Mouse (Mus musculus) liver, adult 2 months (tissue): ENCODE data around the gene Xylt1.

ENCODE experiments used
- CTCF ChIP-seq: fragments of 200-500 bp; IDR thresholded peaks from 2 replicates; pipeline ENCODE4 v1.5.1; 2011; ENCODE audit warnings: low read depth, low read length, control low read depth
- POLR2A ChIP-seq: fragments of 200-500 bp; IDR thresholded peaks from 2 replicates; pipeline ENCODE4 v1.6.1; 2011; ENCODE audit warnings: low read length, control low read depth; ENCODE audit not compliant: insufficient read depth; ENCODE audit errors: extremely low read depth

- TF ChIP-seq POLR2A: no peak
- TF ChIP-seq CTCF: no peak
Measured at GRCm38 (mm10) chr7:117380036-117380417, 752 bp upstream of the Xylt1 start.
